ENCODE assay signal across 8 mouse cellular contexts in genomic region chr9:44879694-44880271, GRCm38 (mm10). TPM values are rescaled to one million over a fixed set of nuclear protein-coding genes. Genes with fewer than 3 reads are reported as not detected.
A peak's percentile ranks its signal among the peaks of the same experiment; 100 is the strongest.
DNase-seq lines count a peak whose midpoint lies in the region; ATAC-seq and TF ChIP-seq lines count a peak whose summit lies in the region.

No protein-coding gene starts in this region.

- peak overlapping the region; percentile 98 for H3K9ac ChIP-seq in hindbrain, embryonic 11.5 days (ENCODE audit: low read depth, low read length)
- H3K9ac ChIP-seq in lung, embryonic 16.5 days (ENCODE audit: low read length): peak overlapping the region; percentile 97
- H3K9ac ChIP-seq in stomach, embryonic 14.5 days (replicated peaks; ENCODE audit: low read depth, low read length): peak overlapping the region; percentile 94

- under 1% methylated on average over 13 of the region's 13 CpGs for WGBS in cerebellum, adult 2 months
- WGBS in hindbrain, embryonic 11.5 days: 1% methylated on average over 13 of the region's 13 CpGs
- WGBS in lung, embryonic 16.5 days: under 1% methylated on average over 13 of the region's 13 CpGs
- 1% methylated on average over 13 of the region's 13 CpGs for WGBS in stomach, embryonic 14.5 days

- H3K4me1 ChIP-seq in cerebellum, adult 2 months (ENCODE audit: control insufficient read depth, insufficient read depth, low read length): peaks cover 19% of the 10 kb centered on the region; the same call in 1 of the 2 replicates
- H3K4me1 ChIP-seq in hindbrain, embryonic 11.5 days (replicated peaks; ENCODE audit: control insufficient read depth, insufficient read depth, low read length): peaks cover 5% of the 10 kb centered on the region; the same call in 1 of the 2 replicates
- peaks cover 25% of the 10 kb centered on the region for H3K4me1 ChIP-seq in lung, embryonic 16.5 days (replicated peaks; ENCODE audit: control insufficient read depth, insufficient read depth, low read length)
- H3K4me1 ChIP-seq in stomach, embryonic 14.5 days (ENCODE audit: control insufficient read depth, insufficient read depth, low read length): peaks cover 26% of the 10 kb centered on the region

- peaks cover 12% of the 10 kb centered on the region for H3K36me3 ChIP-seq in C2C12 (ENCODE audit: control insufficient read depth, insufficient read depth)
- H3K36me3 ChIP-seq in hindbrain, embryonic 11.5 days (ENCODE audit: control insufficient read depth, insufficient read depth, low read length): no peaks in the 10 kb centered on the region; the same call in 1 of the 2 replicates
- H3K36me3 ChIP-seq in lung, embryonic 16.5 days (ENCODE audit: control insufficient read depth, insufficient read depth, low read length): no peaks in the 10 kb centered on the region
- H3K36me3 ChIP-seq in stomach, embryonic 14.5 days (ENCODE audit: control insufficient read depth, insufficient read depth, low read length): peaks cover 3% of the 10 kb centered on the region; the same call in 1 of the 2 replicates

- peaks cover 59% of the 10 kb centered on the region for H3K79me3 ChIP-seq in C2C12 (ENCODE audit: low read depth)

- H3K27me3 ChIP-seq in cerebellum, adult 2 months (ENCODE audit: control insufficient read depth, insufficient read depth, low read length): no peaks in the 10 kb centered on the region
- no peaks in the 10 kb centered on the region for H3K27me3 ChIP-seq in C2C12 (ENCODE audit: control insufficient read depth, insufficient read depth, insufficient read length)
- H3K27me3 ChIP-seq in hindbrain, embryonic 11.5 days (ENCODE audit: control insufficient read depth, insufficient read depth, low read length): no peaks in the 10 kb centered on the region
- H3K27me3 ChIP-seq in lung, embryonic 16.5 days (ENCODE audit: control insufficient read depth, insufficient read depth, low read depth, low read length): no peaks in the 10 kb centered on the region
- no peaks in the 10 kb centered on the region for H3K27me3 ChIP-seq in stomach, embryonic 14.5 days (ENCODE audit: control insufficient read depth, insufficient read depth, low read length)

- peaks cover 61% of the 10 kb centered on the region for H3K79me2 ChIP-seq in C2C12 (ENCODE audit: control insufficient read depth, insufficient read depth)

- DNase-seq in cerebellum, adult 2 months: peak; percentile 32 to 37
- peak; percentile 39 for DNase-seq in embryo, embryonic 11 days
- DNase-seq in hindbrain, embryonic 11.5 days (ENCODE audit: low spot score): peak; percentile 45

- ATAC-seq in cerebellum, adult (ENCODE audit: insufficient number of reproducible peaks, low FRiP score, low TSS enrichment): no peak
- no peak for ATAC-seq in hindbrain, embryonic 11.5 days (ENCODE audit: low FRiP score)
- no peak for ATAC-seq in lung, embryonic 16.5 days (ENCODE audit: low read depth)
- no peak for ATAC-seq in stomach, embryonic 14.5 days (ENCODE audit: insufficient number of reproducible peaks, insufficient read depth, low FRiP score, low read depth)
- no peak for ATAC-seq in activated CD4-positive, CD25-positive, alpha-beta regulatory T cell, adult 4 months

- H3K9me3 ChIP-seq in hindbrain, embryonic 11.5 days (ENCODE audit: control insufficient read depth, low read length): no peaks in the 10 kb centered on the region
- H3K9me3 ChIP-seq in lung, embryonic 16.5 days (ENCODE audit: control insufficient read depth, low read length): no peaks in the 10 kb centered on the region
- H3K9me3 ChIP-seq in stomach, embryonic 14.5 days (ENCODE audit: control insufficient read depth, low read depth, low read length): no peaks in the 10 kb centered on the region

- no peak for TF ChIP-seq CTCF in cerebellum, adult 2 months (IDR thresholded peaks at IDR 0.05; ENCODE audit: borderline replicate concordance, insufficient read depth, low read depth, low read length)
- no peak for TF ChIP-seq CTCF in C2C12 (IDR thresholded peaks at IDR 0.05; ENCODE audit: control insufficient read depth, insufficient read depth, insufficient read length)

- H3ac ChIP-seq in C2C12 (ENCODE audit: control insufficient read depth, insufficient read length, low read depth): peak overlapping the region; percentile 98

- H3K4me3 ChIP-seq in cerebellum, adult 2 months (replicated peaks; ENCODE audit: insufficient read depth, low read depth, low read length): peak overlapping the region; percentile 62
- peak overlapping the region; percentile 72 for H3K4me3 ChIP-seq in C2C12 (ENCODE audit: insufficient read depth, poor library complexity, severe bottlenecking)
- H3K4me3 ChIP-seq in hindbrain, embryonic 11.5 days (ENCODE audit: low read depth, low read length): peak overlapping the region; percentile 99
- peak overlapping the region; percentile 97 for H3K4me3 ChIP-seq in lung, embryonic 16.5 days (ENCODE audit: low read length)
- H3K4me3 ChIP-seq in stomach, embryonic 14.5 days (ENCODE audit: low read depth, low read length): peak overlapping the region; percentile 99

- H3K4me2 ChIP-seq in hindbrain, embryonic 11.5 days (replicated peaks; ENCODE audit: low read depth, low read length): peak overlapping the region; percentile 91
- peak overlapping the region; percentile 95 for H3K4me2 ChIP-seq in lung, embryonic 16.5 days (ENCODE audit: low read depth, low read length)
- peak overlapping the region; percentile 97 for H3K4me2 ChIP-seq in stomach, embryonic 14.5 days (replicated peaks; ENCODE audit: low read depth, low read length)

- no peak overlapping the region for H3K27ac ChIP-seq in cerebellum, adult 2 months (ENCODE audit: insufficient read depth, low read length)
- H3K27ac ChIP-seq in hindbrain, embryonic 11.5 days (ENCODE audit: low read depth, low read length): peak overlapping the region; percentile 99
- 0 out of 2 replicates have a peak overlapping the region, but pooled peaks have one; percentile 2 for H3K27ac ChIP-seq in lung, embryonic 16.5 days (ENCODE audit: low read length)
- peak overlapping the region; percentile 98; the same call in 1 of the 2 replicates for H3K27ac ChIP-seq in stomach, embryonic 14.5 days (ENCODE audit: low read length)

- no peak for TF ChIP-seq POLR2A in cerebellum, adult 2 months (IDR thresholded peaks at IDR 0.05; ENCODE audit: borderline replicate concordance, insufficient read depth, low read length)

TF ChIP-seq in C2C12, 6 proteins besides CTCF, POLR2A, EP300 and RAD21:
- TF ChIP-seq USF1 (IDR thresholded peaks at IDR 0.05; ENCODE audit: low read depth) (no peak), MYOD1 (IDR thresholded peaks at IDR 0.05; ENCODE audit: control insufficient read depth, insufficient read length, low read depth) (no peak), MYOG (IDR thresholded peaks at IDR 0.05; ENCODE audit: control insufficient read depth, extremely low read depth, insufficient read length) (no peak), MAX (IDR thresholded peaks at IDR 0.05) (no peak), CEBPB (IDR thresholded peaks at IDR 0.05; ENCODE audit: low read depth) (no peak), FOSL1 (IDR thresholded peaks at IDR 0.05; ENCODE audit: insufficient read depth, low read length, poor library complexity, severe bottlenecking) (no peak)

RNA-seq across cellular contexts. Expression of gene Kmt2a, which starts 1.3 kb away (rescaled TPM):
- 31.3 and 39.0 TPM in 2 replicates for polyA plus RNA-seq in cerebellum, adult 2 months (2012; rRNA removed)
- polyA plus RNA-seq in C2C12 (2012; fragmentation: generic; extraction: Trizol): 5.6 TPM
- polyA plus RNA-seq in hindbrain, embryonic 11.5 days (2014; fragmentation: Nextera tagmentation; extraction: Ambion mirVana): 17.3 and 26.2 TPM in 2 replicates
- polyA plus RNA-seq in lung, embryonic 16.5 days (2015; fragmentation: Nextera tagmentation; extraction: Ambion mirVana): 8.1 and 11.7 TPM in 2 replicates
- 12.7 and 15.9 TPM in 2 replicates for polyA plus RNA-seq in stomach, embryonic 14.5 days (2014; fragmentation: Nextera tagmentation; extraction: Ambion mirVana)
- polyA plus RNA-seq in activated CD4-positive, CD25-positive, alpha-beta regulatory T cell, adult 4 months (2017; shearing (Covaris generic)): 10 to 100 TPM; 28.7 to 31.1 TPM

RNA-seq across cellular contexts. Expression of gene Atp5l, which starts 40.8 kb away (rescaled TPM):
- polyA plus RNA-seq in cerebellum, adult 2 months (2012; rRNA removed): 989 and 996 TPM in 2 replicates
- polyA plus RNA-seq in C2C12 (2012; fragmentation: generic; extraction: Trizol): 734 TPM
- polyA plus RNA-seq in hindbrain, embryonic 11.5 days (2014; fragmentation: Nextera tagmentation; extraction: Ambion mirVana): 592 and 606 TPM in 2 replicates
- polyA plus RNA-seq in lung, embryonic 16.5 days (2015; fragmentation: Nextera tagmentation; extraction: Ambion mirVana): 641 and 656 TPM in 2 replicates
- 667 and 745 TPM in 2 replicates for polyA plus RNA-seq in stomach, embryonic 14.5 days (2014; fragmentation: Nextera tagmentation; extraction: Ambion mirVana)
- polyA plus RNA-seq in activated CD4-positive, CD25-positive, alpha-beta regulatory T cell, adult 4 months (2017; shearing (Covaris generic)): 100 to 1,000 TPM; 538 to 670 TPM
